Mouse (Mus musculus) cerebellum, adult 8-10 months (tissue): ENCODE measurements around the gene Cybc1.

Source experiments
- DNase-seq: peaks from one replicate; pipeline ENCODE4 v3.0.0; 2022

Gene Cybc1

DNA sequence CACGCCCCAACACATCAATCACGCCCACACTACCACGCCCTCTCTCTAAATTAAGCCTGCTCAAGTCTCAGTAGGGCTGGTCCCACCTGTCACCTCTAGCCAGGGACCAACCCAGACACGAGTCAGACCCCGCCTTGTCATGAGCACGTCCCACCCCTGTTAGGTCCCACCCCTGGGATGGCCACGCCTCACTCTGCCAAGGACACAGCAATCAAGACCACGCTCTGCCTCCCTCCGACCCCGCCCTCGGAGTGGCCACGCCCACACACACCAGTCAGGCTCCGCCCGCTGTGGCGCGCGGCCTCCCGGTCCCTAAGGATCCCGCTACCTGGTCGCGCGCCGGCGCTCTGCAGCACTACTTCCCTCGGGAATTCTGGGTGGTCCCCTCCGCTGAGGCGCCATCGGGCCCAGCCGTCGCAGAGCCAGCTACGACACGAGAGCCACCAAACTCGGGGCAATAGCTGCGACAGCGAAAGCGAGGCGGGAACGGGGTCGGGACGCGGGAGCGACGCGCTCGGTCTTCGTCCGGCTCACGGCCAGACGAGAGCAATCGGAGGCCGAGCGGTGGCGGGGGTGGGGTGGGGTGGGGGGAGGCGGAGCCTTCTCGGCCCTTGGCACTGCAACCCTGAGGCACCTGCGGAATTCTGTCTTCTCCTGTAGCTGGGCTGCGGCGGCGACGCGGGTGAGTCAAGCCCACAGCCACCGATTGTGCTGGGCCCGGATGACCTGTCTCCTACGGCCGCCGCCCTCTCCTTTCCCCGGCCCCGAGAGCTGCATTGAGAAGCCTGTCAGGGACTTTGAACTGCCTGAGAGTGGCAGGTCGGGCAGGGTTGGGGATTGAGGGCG, 24.7 kb downstream of the Cybc1 start, which contains the start of the genes Hexdc and Ogfod3:
TSS of gene Hexdc (plus strand) at position 273 of the 846 bp plus-strand sequence.
TSS of gene Ogfod3 (minus strand) at position 551 of the 846 bp plus-strand sequence.
- DNase-seq = peak; percentile 95

DNA sequence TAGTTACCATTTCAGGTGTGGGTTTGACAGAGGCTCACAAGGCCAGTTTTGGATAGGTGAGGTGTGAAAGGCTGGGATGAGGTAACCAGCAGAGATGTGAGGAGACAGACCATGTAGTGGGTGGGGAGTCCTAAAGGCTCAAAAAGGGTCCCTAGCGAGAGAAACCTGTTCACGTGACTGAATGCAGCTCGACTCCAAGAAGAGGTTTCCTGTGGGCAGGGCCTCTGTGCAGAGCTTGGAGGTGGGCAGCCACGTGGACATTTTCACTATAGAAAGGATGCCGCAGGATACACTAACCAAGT, 25.3 kb downstream of the Cybc1 start:
- no peak for DNase-seq

GRCm38 (mm10) chr11:121201436-121202198, 27.5 kb downstream of the Cybc1 start:
- DNase-seq = no peak

- DNase-seq = no peak
These were observed 28.3 kb downstream of the Cybc1 start for GRCm38 (mm10) chr11:121200781-121201180.

DNA sequence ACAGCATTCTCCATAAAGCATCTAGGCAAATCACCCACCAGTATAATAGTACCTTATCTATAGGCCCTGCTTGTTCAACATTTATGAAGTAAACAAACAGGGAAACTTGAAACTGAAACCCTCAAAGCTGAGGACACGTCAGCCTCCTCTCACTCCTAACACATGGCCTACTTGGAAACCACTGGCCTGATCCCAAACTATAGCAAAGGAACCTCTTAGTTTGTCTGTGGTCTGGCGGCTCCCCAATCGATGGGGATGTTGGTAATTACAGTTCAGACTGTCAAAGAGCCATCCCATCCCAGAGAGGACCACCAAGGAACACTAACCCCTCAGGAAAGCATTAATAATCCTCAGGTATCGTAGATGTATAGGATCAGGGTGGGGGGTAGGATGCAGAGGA, 29.3 kb downstream of the Cybc1 start:
- DNase-seq = no peak

DNA sequence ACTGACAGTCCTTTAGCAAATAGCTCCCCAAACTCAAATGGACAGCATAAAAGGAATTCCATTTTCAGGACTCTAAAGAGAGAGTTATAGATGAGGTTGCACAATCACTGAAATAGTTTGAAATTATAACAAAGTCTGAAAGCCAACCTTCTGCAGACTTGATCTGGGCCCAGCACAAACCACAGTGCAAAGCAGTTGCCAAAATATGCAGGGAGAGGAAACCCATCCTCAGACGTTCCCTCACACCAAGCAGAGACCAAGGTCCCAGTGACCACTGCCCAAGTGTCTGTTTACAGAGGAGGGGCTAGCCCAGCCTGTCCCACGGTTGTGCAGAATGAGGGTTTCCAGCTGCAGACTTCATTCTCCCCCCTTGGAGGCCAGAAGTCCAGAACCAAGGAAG, 30.5 kb downstream of the Cybc1 start:
- no peak for DNase-seq

GRCm38 (mm10) chr11:121193415-121193814, 35.7 kb downstream of the Cybc1 start:
- no peak for DNase-seq

DNA sequence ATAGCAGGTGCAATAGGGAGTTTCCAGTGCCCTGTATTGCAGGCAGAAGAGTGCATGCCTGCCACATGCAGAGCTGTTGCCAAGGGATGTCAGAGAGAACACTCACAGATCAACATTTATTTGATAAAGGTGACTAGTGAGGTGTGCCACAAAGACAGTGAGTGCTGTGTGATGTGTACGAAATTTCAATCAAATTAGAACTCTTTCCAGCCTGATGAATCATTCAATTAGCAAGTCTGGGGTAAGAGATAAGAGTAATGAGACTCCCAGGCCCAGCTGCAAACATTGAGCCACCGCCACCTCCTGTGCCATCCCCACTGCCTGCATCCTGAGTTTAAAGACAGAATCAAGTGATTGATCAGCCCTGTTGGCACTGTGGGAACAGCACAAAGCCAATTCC, 36.4 kb downstream of the Cybc1 start:
- DNase-seq = no peak

- DNase-seq = peak; percentile 44
These were observed 39.4 kb downstream of the Cybc1 start for GRCm38 (mm10) chr11:121189681-121190080.

GRCm38 (mm10) chr11:121176285-121177270, 52.5 kb downstream of the Cybc1 start:
- peak; percentile 66 for DNase-seq

DNA sequence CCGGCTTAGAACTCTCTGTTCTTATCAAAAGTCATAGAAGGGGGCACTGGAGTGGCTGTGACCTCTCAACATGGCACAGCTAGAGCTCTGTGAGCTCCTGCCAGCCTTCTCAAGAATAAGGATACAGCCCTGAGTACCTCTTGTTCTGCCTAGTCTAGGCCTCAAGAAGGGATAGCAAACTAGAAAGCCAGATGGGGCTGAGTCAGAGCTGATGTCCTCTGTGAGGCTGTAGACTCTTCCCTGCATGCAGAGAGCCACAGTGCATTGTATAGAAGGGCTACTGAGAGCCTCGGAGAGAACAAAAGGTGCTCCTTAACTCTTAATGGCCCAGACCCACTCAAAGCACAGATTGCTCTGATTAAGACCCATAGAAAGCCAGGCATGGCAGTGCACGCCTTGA, 54.9 kb downstream of the Cybc1 start:
- no peak for DNase-seq

GRCm38 (mm10) chr11:121173203-121173602, 55.9 kb downstream of the Cybc1 start:
- DNase-seq = no peak
